Mouse (Mus musculus) CH12.LX (cell line): ENCODE measurements at regions not wholly inside any gene's neighbourhood (a gene's known extent, or its start where the extent isn't known, plus 50 kb on each side); places are given as distances from the start of the nearest gene placed in this dataset.

Experiments
- CTCF ChIP-seq, 2 experiments: IDR thresholded peaks in 1 of 2; conservative IDR thresholded peaks in 1 of 2; 2 replicates each; pipeline ENCODE4 v1.5.1; 2011 to 2012; ENCODE audit warnings: low read depth in 2 of 2, low read length in 2 of 2, improper control_type of control experiment in 1 of 2, inconsistent platforms in 1 of 2, mild to moderate bottlenecking in 1 of 2, moderate library complexity in 1 of 2
- E2F4 ChIP-seq: IDR thresholded peaks from 2 replicates; pipeline ENCODE4 v1.6.1; 2011; ENCODE audit warnings: low read depth, low read length, improper control_type of control experiment; ENCODE audit not compliant: insufficient replicate concordance
- EP300 ChIP-seq: IDR thresholded peaks from 2 replicates; pipeline ENCODE4 v1.6.1; 2011; ENCODE audit warnings: low read length, improper control_type of control experiment
- JUN ChIP-seq: IDR thresholded peaks from 2 replicates; pipeline ENCODE4 v1.6.1; 2011; ENCODE audit warnings: low read depth, mild to moderate bottlenecking, low read length, improper control_type of control experiment, moderate library complexity; ENCODE audit not compliant: insufficient read depth
- MAFK ChIP-seq: IDR thresholded peaks from 2 replicates; pipeline ENCODE4 v1.6.1; 2011; ENCODE audit warnings: low read length, improper control_type of control experiment; ENCODE audit not compliant: insufficient replicate concordance
- MYC ChIP-seq: IDR thresholded peaks from 2 replicates; pipeline ENCODE4 v1.6.1; 2011; ENCODE audit warnings: low read depth, mild to moderate bottlenecking, improper control_type of control experiment, low read length
- NRF1 ChIP-seq: IDR thresholded peaks from 2 replicates; pipeline ENCODE4 v1.6.1; 2014; ENCODE audit warnings: low read depth, mild to moderate bottlenecking, inconsistent platforms, low read length, improper control_type of control experiment, moderate library complexity
- POLR2A ChIP-seq: IDR thresholded peaks from 2 replicates; pipeline ENCODE4 v1.6.1; 2011; ENCODE audit warnings: low read depth, mild to moderate bottlenecking, improper control_type of control experiment, low read length
- POLR2AphosphoS2 ChIP-seq: IDR thresholded peaks from 2 replicates; pipeline ENCODE4 v1.6.1; 2011; ENCODE audit warnings: low read depth, low read length, improper control_type of control experiment
- TBP ChIP-seq: conservative IDR thresholded peaks from 2 replicates; pipeline ENCODE4 v1.6.1; 2011; ENCODE audit warnings: low read depth, low read length, improper control_type of control experiment
- ZC3H11A ChIP-seq: IDR thresholded peaks from 2 replicates; pipeline ENCODE4 v1.6.1; 2012; ENCODE audit warnings: low read depth, mild to moderate bottlenecking, inconsistent platforms, low read length, improper control_type of control experiment

DNA sequence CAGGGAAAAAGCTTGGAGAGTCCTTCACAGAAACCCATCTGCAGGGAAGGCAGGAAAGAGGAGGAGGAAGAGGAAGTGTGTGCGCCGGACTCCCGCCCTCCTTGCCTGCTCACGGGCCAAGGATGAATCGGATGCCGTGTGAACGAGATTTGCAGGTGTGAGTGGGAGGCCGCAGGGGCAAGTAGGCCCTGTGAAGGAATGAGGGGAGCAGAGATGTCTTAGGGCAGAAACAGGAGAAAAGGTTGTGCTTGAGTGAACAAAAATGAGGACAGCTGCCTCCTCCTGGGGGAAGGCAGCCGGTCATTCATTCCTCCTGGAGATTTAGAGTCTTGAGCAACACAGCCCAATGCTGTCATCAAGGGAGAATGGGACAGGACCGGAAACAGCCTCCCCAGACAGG, 104.1 kb upstream of the Cdkn3 start:
- no peak for TF ChIP-seq POLR2A
- no peak for TF ChIP-seq CTCF (conservative IDR thresholded peaks at IDR 0.05 in 1 of 2, IDR thresholded peaks at IDR 0.05 in 1 of 2; ENCODE audit: low read depth in 2 of 2, low read length in 2 of 2)
- no peak for TF ChIP-seq MAFK
- TF ChIP-seq POLR2AphosphoS2, result no peak
- TF ChIP-seq MYC, result no peak
- no peak for TF ChIP-seq ZC3H11A
- no peak for TF ChIP-seq TBP
- no peak for TF ChIP-seq NRF1
- TF ChIP-seq EP300, result no peak
- TF ChIP-seq E2F4, result no peak
- no peak for TF ChIP-seq JUN
